Mouse (Mus musculus) limb, embryonic 14.5 days (tissue): ENCODE measurements around the gene Inpp5f. TPM values are rescaled to one million over a fixed set of nuclear protein-coding genes. Genes with fewer than 3 reads are reported as not detected.

Experiments used
- ATAC-seq: fragments of 200-750 bp; cut with Nextera tagmentation; 2 replicates; pipeline ENCODE4 v1.8.0; 2017; ENCODE audit warnings: low read depth, moderate number of reproducible peaks, moderate TSS enrichment; ENCODE audit not compliant: low FRiP score
- DNase-seq: peaks from one replicate; pipeline ENCODE4 v3.0.0-alpha.2; 2015; ENCODE audit warnings: low spot score
- H3K27ac ChIP-seq: fragments of 300-500 bp; sonication (generic); replicated peaks from 2 replicates; pipeline ENCODE4 v1.5.1; 2014; ENCODE audit warnings: low read depth, mild to moderate bottlenecking, low read length, moderate library complexity, mixed read lengths
- H3K27me3 ChIP-seq: fragments of 300-500 bp; sonication (generic); 2 replicates; pipeline ENCODE4 v1.6.1; 2014; ENCODE audit warnings: low read length, mixed read lengths; ENCODE audit not compliant: control insufficient read depth, insufficient read depth
- H3K36me3 ChIP-seq: fragments of 300-500 bp; sonication (generic); 2 replicates; pipeline ENCODE4 v1.6.1; 2014; ENCODE audit warnings: mild to moderate bottlenecking, low read length, moderate library complexity, mixed read lengths; ENCODE audit not compliant: control insufficient read depth, insufficient read depth
- H3K4me1 ChIP-seq: fragments of 300-500 bp; sonication (generic); 2 replicates; pipeline ENCODE4 v1.6.1; 2014; ENCODE audit warnings: antibody characterized with exemption, low read length, mixed read lengths; ENCODE audit not compliant: control insufficient read depth, insufficient read depth
- H3K4me2 ChIP-seq: fragments of 300-500 bp; sonication (generic); replicated peaks from 2 replicates; pipeline ENCODE4 v1.6.1; 2014; ENCODE audit warnings: low read depth, mild to moderate bottlenecking, low read length, moderate library complexity; ENCODE audit not compliant: severe bottlenecking
- H3K4me3 ChIP-seq: fragments of 300-500 bp; sonication (generic); replicated peaks from 2 replicates; pipeline ENCODE4 v1.5.1; 2014; ENCODE audit warnings: low read length
- H3K9ac ChIP-seq: fragments of 300-500 bp; sonication (generic); 2 replicates; pipeline ENCODE4 v1.6.1; 2014; ENCODE audit warnings: mild to moderate bottlenecking, low read depth, low read length, moderate library complexity; ENCODE audit not compliant: severe bottlenecking
- H3K9me3 ChIP-seq: fragments of 300-500 bp; sonication (generic); 2 replicates; pipeline ENCODE4 v1.6.1; 2016; ENCODE audit warnings: low read length; ENCODE audit not compliant: control insufficient read depth
- POLR2A ChIP-seq: fragments of 200-500 bp; IDR thresholded peaks from 2 replicates; pipeline ENCODE4 v1.8.0; 2012; ENCODE audit warnings: inconsistent platforms, mild to moderate bottlenecking, moderate library complexity, borderline replicate concordance; ENCODE audit not compliant: insufficient read depth, insufficient read length; ENCODE audit errors: extremely low read depth
- WGBS: fragments of 180-500 bp; shearing (Covaris S2); extraction: QIAGEN DNeasy Blood & Tissue Kit; methylation state at CpG from one replicate; pipeline ENCODE4 v1.1.7; 2014; 5-methylcytosine and 5-hydroxymethylcytosine counted together
- polyA plus RNA-seq, 2 experiments: library from polyadenylated mRNA; depleted of rRNA in 1 of 2; stranded (reverse) in 1 of 2; unstranded in 1 of 2; fragments of >200 nt; fragmentation: Nextera tagmentation in 1 of 2; extraction: Ambion mirVana in 1 of 2; gene quantifications; 2 replicates each; pipeline versions ENCODE4 v1.2.1 to v1.2.3; 2012 to 2014

Inpp5f gene
- polyA plus RNA-seq, 2 experiments = 10.9 to 20.2 TPM

DNA sequence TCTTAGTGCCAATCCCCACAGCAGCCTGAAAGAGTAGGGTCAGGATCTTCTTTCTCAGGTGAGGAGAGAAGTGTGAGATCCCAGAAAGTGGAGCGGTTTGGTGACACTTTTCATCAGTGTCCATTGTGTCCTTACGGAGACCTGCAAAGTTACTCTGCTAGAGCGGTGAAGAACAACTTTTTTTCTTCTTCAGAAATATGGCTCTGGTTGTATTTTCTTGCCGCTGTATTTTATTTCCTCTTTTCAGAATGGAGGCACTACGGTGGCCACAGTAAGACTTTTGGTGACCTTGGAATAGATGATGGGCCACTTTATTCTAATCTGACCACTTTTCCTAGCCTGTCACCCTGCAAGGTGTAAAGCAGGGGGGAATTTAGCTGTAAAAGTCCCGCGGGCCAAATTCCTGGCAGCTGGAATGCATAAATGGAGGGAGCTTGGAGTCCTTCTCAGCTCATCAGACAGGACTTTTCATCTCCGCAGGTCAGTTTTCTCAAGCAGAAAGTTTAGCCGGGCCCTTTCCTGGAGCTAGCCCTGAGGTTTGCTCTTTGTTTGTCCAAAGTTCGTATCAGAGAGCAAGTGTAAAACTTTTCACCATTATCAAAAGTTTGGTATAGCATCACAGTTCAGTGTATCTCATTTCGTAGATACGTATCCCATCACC lies 1.5 kb downstream of the Inpp5f start:
- no peaks in the 10 kb centered on the region for H3K9me3 ChIP-seq
- H3K4me3 ChIP-seq = peak overlapping the region; percentile 87; the same call in 1 of the 2 replicates
- TF ChIP-seq POLR2A = no peak
- DNase-seq (no peak), ATAC-seq (no peak)
- H3K36me3 ChIP-seq = no peaks in the 10 kb centered on the region
- 70% methylated on average over 12 of the region's 12 CpGs for WGBS
- H3K27ac ChIP-seq = no peak overlapping the region
- peaks cover 10% of the 10 kb centered on the region for H3K4me1 ChIP-seq
- H3K27me3 ChIP-seq = no peaks in the 10 kb centered on the region
- H3K9ac ChIP-seq = no peak overlapping the region
- peak overlapping the region; percentile 80 for H3K4me2 ChIP-seq

DNA sequence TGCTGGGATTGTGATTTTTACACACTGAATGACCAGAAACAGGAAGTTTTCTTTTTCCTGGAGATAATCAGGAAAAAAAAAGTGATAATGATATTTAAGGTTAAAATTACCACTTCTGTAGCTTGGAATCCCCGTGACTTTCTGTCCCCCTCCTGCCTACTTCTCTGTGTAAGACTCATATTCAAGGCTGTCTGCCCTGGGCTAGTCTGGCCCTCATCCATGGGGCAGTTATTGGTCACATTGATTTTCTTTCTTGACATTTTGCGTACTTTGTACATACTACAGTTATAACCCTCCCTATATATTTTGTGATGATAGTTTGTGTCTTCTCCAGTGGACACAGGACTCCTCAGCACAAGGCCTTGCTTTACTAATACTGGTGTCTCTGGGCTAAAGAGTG lies 2.5 kb downstream of the Inpp5f start:
- WGBS = 80% methylated on average over 2 of the region's 2 CpGs
- no peak for DNase-seq

DNA sequence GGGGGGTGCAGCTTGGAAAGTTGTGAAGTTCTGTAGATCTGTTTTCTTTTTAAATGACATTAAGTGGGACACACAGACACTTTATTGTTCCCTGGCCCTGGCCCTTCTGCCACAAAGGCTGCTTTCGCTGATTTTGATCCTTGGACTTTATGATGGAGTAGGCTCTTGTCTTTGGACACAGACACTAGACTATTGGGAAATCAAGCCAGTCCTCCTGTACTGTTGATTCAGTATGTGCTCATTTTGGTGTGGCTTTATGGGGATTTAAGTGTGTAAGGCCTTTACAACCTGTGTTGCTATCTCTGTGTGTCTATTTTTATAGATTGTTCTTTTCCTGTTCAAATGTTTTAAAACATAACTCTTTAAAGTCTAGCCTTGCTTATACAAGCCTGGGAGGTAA lies 6.5 kb downstream of the Inpp5f start:
- Histone ChIP-seq H3K27me3 (no peaks in the 10 kb centered on the region), H3K27ac (no peak overlapping the region), H3K4me2 (no peak overlapping the region), H3K9me3 (no peaks in the 10 kb centered on the region), H3K4me1 (peaks cover 7% of the 10 kb centered on the region), H3K9ac (no peak overlapping the region), H3K36me3 (no peaks in the 10 kb centered on the region), H3K4me3 (no peak overlapping the region)
- no peak for ATAC-seq
- WGBS = 89% methylated on average over 1 of the region's 1 CpGs
- no peak for DNase-seq
- TF ChIP-seq POLR2A = no peak

More for the DNA sequence above, 2.5 kb downstream of the Inpp5f start:
- no peaks in the 10 kb centered on the region for H3K9me3 ChIP-seq
- no peak overlapping the region for H3K27ac ChIP-seq
- H3K36me3 ChIP-seq = no peaks in the 10 kb centered on the region
- H3K9ac ChIP-seq = no peak overlapping the region
- no peak overlapping the region for H3K4me3 ChIP-seq
- H3K27me3 ChIP-seq = no peaks in the 10 kb centered on the region
- H3K4me1 ChIP-seq = peaks cover 10% of the 10 kb centered on the region
- no peak overlapping the region for H3K4me2 ChIP-seq
- no peak for TF ChIP-seq POLR2A
- no peak for ATAC-seq

DNA sequence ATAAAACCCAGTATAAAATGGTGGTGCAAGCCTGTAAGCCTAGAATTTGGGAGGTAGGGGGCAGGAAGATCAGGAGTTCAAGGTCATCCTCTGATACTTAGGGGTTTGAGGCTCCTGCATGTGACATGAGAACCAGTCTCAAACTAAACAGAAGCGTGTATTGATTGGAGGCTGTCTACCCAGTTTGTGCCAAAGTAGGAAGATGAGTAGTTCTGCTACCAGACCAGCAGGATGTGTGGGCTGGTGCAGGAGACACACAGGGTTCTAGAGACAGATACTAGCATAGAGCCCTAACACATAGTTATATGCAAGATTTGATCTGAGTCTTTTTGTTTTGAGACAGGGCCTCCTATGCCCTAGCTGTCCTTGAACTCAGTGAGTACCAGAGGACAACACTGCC lies 9.1 kb downstream of the Inpp5f start:
- Histone ChIP-seq H3K9me3 (no peaks in the 10 kb centered on the region), H3K27ac (no peak overlapping the region), H3K9ac (no peak overlapping the region), H3K27me3 (no peaks in the 10 kb centered on the region), H3K4me1 (peaks cover 4% of the 10 kb centered on the region; the same call in 1 of the 2 replicates), H3K36me3 (no peaks in the 10 kb centered on the region), H3K4me2 (no peak overlapping the region), H3K4me3 (no peak overlapping the region)
- DNase-seq = no peak
- TF ChIP-seq POLR2A = no peak
- 100% methylated on average over 1 of the region's 1 CpGs for WGBS
- ATAC-seq = no peak

DNA sequence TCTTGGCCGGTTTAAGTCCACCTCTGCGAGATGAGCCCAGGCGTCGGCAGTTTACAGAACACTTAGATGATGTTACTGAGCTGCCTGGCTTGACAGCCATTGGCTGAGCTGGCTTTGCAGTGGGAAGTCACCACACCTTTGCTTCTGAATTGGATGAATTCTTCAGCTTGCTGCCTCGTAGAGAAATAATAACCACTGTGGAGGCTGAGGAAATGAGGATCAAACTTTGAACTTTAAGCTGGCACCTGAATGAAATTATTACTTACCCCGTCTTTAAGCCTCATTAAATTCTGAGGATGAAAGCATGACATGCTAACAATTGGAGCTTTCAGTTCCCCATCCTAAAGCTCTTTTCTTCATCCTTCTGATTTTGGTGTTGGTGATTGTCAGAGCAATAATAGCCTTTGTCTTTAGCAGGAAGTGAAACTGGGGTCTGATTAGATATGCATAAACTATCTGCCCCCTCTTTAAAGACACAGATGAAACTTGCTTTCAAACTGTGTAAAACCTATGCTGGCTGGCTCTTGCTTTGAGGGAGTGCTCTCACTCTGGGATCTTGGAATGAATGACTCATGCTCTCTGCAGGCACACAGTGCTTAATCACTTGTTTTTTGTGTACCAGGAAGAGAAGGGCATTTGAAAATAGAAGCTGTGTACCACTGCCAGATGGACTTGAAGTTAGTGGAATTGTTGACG lies 11.3 kb downstream of the Inpp5f start:
- H3K4me1 ChIP-seq = peaks cover 4% of the 10 kb centered on the region; the same call in 1 of the 2 replicates
- no peak overlapping the region for H3K4me3 ChIP-seq
- H3K9ac ChIP-seq = no peak overlapping the region
- H3K4me2 ChIP-seq = no peak overlapping the region
- WGBS = 47% methylated on average over 7 of the region's 7 CpGs
- no peak overlapping the region for H3K27ac ChIP-seq
- H3K36me3 ChIP-seq = no peaks in the 10 kb centered on the region
- no peaks in the 10 kb centered on the region for H3K9me3 ChIP-seq
- H3K27me3 ChIP-seq = no peaks in the 10 kb centered on the region
- DNase-seq (no peak), ATAC-seq (no peak)
- no peak for TF ChIP-seq POLR2A
